Mouse (Mus musculus) testis, adult 2 months (tissue): ENCODE measurements around the gene Rbfox1. TPM values are rescaled to one million over a fixed set of nuclear protein-coding genes. Genes with fewer than 3 reads are reported as not detected.

ENCODE experiments used
- H3K27ac ChIP-seq: fragments of 200-500 bp; 2 replicates; pipeline ENCODE4 v1.5.1; 2012; ENCODE audit warnings: low read depth, low read length; ENCODE audit not compliant: control insufficient read depth, insufficient read depth
- H3K27me3 ChIP-seq: fragments of 200-500 bp; 2 replicates; pipeline ENCODE4 v1.6.1; 2012; ENCODE audit warnings: mild to moderate bottlenecking, low read length, moderate library complexity; ENCODE audit not compliant: control insufficient read depth, insufficient read depth
- H3K36me3 ChIP-seq: fragments of 200-500 bp; 2 replicates; pipeline ENCODE4 v1.6.1; 2012; ENCODE audit warnings: mild to moderate bottlenecking, low read length; ENCODE audit not compliant: control insufficient read depth, insufficient read depth
- H3K4me1 ChIP-seq: fragments of 200-500 bp; 2 replicates; pipeline ENCODE4 v1.6.1; 2012; ENCODE audit warnings: low read length; ENCODE audit not compliant: control insufficient read depth, insufficient read depth
- H3K4me3 ChIP-seq: fragments of 200-500 bp; 2 replicates; pipeline ENCODE4 v1.5.1; 2012; ENCODE audit warnings: low read depth, mild to moderate bottlenecking, low read length, moderate library complexity, mixed read lengths; ENCODE audit not compliant: control insufficient read depth
- CTCF ChIP-seq: fragments of 200-500 bp; IDR thresholded peaks from 2 replicates; pipeline ENCODE4 v1.5.1; 2012; ENCODE audit warnings: low read depth, mild to moderate bottlenecking, inconsistent platforms, low read length, moderate library complexity; ENCODE audit not compliant: control insufficient read depth, insufficient read depth, insufficient replicate concordance
- POLR2A ChIP-seq: fragments of 200-500 bp; IDR thresholded peaks from 2 replicates; pipeline ENCODE4 v1.6.1; 2012; ENCODE audit warnings: low read depth, mild to moderate bottlenecking, inconsistent platforms, low read length, moderate library complexity; ENCODE audit not compliant: control insufficient read depth
- polyA plus RNA-seq: library from polyadenylated mRNA; depleted of rRNA; stranded (reverse); fragments of >200 nt; gene quantifications from 2 replicates; pipeline ENCODE4 v1.2.3, GENCODE M21; 2012

Gene Rbfox1
- polyA plus RNA-seq, 1 experiment, result 0.23 TPM

DNA sequence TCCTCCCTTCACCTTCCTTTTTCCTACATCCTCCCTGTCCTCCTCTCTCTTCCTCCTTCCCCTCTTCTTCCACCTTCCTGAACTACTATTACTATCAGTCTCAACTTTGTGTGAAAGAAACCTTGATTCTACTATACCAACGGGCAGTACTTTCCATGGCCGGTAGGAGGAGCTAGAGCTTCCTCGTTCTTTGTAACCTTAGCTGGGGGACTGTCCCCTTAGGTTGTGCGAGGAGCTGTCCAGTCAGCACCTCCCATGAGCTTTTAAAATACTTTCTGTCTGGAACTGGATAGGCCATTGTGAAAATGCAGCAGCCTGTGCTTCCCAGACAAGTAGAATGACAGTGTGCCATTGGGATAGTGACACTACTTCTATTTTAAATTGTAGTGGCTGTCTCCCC, 3.3 kb upstream of the Rbfox1 start:
- TF ChIP-seq POLR2A, result no peak
- peak; percentile 46; the same call in 1 of the 2 replicates for TF ChIP-seq CTCF
- Histone ChIP-seq H3K27ac (no peak overlapping the region), H3K27me3 (no peaks in the 10 kb centered on the region), H3K4me3 (no peak overlapping the region), H3K36me3 (no peaks in the 10 kb centered on the region), H3K4me1 (peaks cover 3% of the 10 kb centered on the region; the same call in 1 of the 2 replicates)

DNA sequence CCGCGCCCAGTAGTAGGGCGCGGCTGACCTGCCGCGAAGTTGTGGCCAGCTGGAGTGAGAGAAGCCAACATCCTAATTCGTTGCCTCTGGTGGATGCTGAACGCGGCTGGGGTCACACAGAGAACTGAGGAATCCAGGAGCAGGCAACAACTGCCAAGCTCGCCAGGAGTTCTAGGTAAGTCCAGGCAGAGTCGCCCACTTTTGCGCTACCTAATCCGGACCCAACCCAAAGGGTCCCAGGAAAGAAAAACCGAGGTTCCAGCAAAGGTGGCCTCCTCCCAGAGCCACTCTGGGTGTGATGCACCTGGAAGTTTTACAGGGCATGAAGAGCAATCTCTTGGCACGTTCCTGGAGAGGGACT, 515 bp downstream of the Rbfox1 start:
- TF ChIP-seq CTCF (no peak), POLR2A (no peak)
- Histone ChIP-seq H3K36me3 (no peaks in the 10 kb centered on the region), H3K27me3 (no peaks in the 10 kb centered on the region), H3K27ac (no peak overlapping the region), H3K4me3 (no peak overlapping the region), H3K4me1 (peaks cover 3% of the 10 kb centered on the region; the same call in 1 of the 2 replicates)

DNA sequence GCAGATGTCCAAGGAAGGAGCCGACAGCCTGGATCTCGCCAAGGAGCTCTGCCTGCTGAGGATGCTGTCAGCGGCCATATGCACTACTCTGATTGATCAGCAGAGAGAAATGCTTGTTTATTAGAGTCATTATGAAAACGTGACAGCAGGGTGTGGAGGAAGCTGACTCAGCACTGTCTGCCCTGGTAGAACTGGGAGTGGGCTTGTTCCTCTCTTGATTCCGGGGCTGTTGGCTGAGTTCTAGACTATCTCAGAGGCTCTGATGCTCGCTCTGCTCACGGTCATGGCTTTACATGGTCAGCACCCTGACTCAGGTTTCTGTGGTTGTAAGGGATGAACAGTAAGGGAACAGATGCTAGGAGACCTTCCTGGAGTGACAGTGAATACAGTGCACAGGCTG, 10.4 kb downstream of the Rbfox1 start:
- Histone ChIP-seq H3K4me1 (no peaks in the 10 kb centered on the region), H3K27me3 (no peaks in the 10 kb centered on the region), H3K4me3 (no peak overlapping the region), H3K36me3 (no peaks in the 10 kb centered on the region), H3K27ac (no peak overlapping the region)
- no peak for TF ChIP-seq CTCF
- TF ChIP-seq POLR2A, result no peak

DNA sequence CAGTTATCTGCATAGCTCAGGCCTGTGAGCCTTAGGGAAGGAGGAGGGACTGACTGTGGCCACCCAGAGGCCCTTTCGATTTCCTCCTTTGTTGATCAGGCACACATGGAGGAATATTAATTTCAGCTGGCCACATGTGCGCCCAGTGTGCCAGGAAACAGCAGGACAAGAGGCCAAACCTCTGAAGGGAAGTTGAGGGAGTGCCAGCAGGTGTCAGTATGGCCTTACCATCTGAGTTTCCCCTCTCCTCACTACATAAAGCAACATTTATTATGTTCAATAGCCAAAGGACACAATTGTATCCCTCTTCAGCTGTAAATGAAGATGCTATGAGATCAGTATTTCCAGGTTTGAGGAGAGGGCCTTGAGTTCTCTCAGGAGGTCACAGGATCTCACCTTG, 13.2 kb downstream of the Rbfox1 start:
- H3K36me3 ChIP-seq, result no peaks in the 10 kb centered on the region
- TF ChIP-seq POLR2A (no peak), CTCF (no peak)
- no peaks in the 10 kb centered on the region for H3K27me3 ChIP-seq

DNA sequence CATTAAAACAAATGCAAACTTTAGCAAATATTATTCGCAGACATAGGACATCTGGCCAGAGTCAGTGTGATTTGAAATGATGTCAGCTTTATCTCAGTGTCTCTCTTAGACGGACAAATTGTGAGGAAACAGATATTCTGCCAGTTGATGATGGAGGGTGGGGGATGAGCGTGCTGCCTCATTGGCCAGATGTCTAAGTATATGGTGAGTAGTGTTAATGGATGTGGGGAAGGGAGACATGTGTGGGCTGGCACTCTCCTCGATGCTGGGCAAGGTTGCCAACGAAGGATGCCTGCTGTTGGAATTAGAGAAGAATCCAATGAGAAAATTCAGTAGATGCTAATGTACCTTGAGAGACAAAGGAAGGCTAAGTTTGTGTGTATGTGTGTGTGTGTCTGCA, 25.6 kb downstream of the Rbfox1 start:
- TF ChIP-seq POLR2A (no peak), CTCF (no peak)
- H3K4me1 ChIP-seq, result no peaks in the 10 kb centered on the region
- no peak overlapping the region for H3K4me3 ChIP-seq
- no peaks in the 10 kb centered on the region for H3K36me3 ChIP-seq
- no peak overlapping the region for H3K27ac ChIP-seq
- H3K27me3 ChIP-seq, result no peaks in the 10 kb centered on the region

More for the DNA sequence above, 13.2 kb downstream of the Rbfox1 start:
- Histone ChIP-seq H3K4me1 (no peaks in the 10 kb centered on the region), H3K4me3 (no peak overlapping the region), H3K27ac (no peak overlapping the region)

DNA sequence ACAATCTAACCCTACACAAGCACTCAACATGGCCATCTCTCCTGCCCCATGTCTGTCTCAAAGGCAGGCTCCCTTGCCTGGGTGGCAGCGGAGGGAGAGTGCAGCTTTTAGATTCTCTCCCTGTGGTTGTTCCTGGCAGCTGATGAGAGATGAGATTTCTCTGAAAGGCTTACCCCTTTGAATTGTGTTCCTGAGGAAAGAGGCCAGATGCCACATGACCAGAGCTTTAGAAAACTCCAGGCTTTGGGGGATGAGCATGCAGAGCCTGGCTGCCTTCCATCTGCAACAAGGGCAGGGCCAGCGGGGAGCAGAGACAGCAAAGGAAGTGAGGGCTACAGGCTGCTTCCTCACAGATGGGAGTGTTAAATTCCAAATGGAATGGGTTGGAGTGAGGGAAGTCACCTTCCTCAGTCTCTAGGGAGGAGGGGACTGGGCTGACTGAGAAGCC, 26.7 kb downstream of the Rbfox1 start:
- Histone ChIP-seq H3K4me1 (no peaks in the 10 kb centered on the region), H3K27me3 (no peaks in the 10 kb centered on the region), H3K36me3 (no peaks in the 10 kb centered on the region), H3K27ac (no peak overlapping the region), H3K4me3 (no peak overlapping the region)
- TF ChIP-seq POLR2A (no peak), CTCF (no peak)

DNA sequence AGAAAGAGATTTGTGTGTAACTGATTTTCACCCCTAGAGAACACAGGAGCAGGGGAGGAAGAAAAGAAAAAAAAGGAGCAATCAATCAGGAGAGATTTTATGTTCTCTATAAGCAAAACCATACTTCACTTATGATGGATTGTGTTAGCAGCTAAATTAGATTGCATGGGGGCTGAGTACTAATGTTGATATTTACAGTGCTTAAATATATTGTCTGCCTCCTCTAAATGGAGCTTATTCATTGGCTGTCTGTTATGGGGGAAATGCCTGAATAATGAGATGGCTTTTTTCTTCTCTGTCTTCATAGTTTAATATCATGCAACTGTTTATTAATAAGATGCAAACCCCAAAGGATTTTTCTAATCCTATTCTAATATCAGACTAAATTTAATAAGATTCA, 32.8 kb downstream of the Rbfox1 start:
- no peak overlapping the region for H3K4me3 ChIP-seq
- no peaks in the 10 kb centered on the region for H3K27me3 ChIP-seq
- no peak overlapping the region for H3K27ac ChIP-seq
- TF ChIP-seq CTCF (no peak), POLR2A (no peak)
- no peaks in the 10 kb centered on the region for H3K4me1 ChIP-seq
- H3K36me3 ChIP-seq, result no peaks in the 10 kb centered on the region

DNA sequence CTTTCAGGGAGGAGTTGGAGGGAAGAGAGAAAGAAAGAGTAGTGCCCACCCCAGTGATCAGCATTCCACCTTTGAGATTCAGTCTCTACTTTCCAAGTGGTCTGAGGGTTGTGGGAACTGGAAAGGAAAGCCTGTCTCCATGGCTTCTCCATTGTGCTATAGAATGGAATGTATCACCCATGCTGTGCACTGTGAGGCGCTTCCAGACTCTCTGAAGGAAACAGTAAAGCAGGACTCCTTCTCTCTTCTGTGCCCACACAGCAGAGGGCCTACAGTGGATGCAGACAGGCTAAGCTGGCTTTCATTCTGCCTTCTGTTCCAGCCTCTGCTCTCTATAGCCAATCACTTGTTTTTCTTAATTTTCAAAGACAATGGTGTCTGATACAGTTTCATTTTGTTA, 41.8 kb downstream of the Rbfox1 start:
- H3K27ac ChIP-seq, result no peak overlapping the region
- H3K27me3 ChIP-seq, result no peaks in the 10 kb centered on the region
- H3K4me3 ChIP-seq, result no peak overlapping the region
- TF ChIP-seq POLR2A (no peak), CTCF (no peak)
- peaks cover 5% of the 10 kb centered on the region for H3K4me1 ChIP-seq
- no peaks in the 10 kb centered on the region for H3K36me3 ChIP-seq
